Mouse (Mus musculus): ENCODE measurements at regions not wholly inside any gene's neighbourhood (a gene's known extent, or its start where the extent isn't known, plus 50 kb on each side); places are given as distances from the start of the nearest gene placed in this dataset.

- no peak for DNase-seq (ENCODE audit: low read depth, low spot score)
Observed at GRCm38 (mm10) chr9:122437464-122437863, 86.1 kb downstream of the Abhd5 start.

- no peak for DNase-seq (ENCODE audit: low read depth, low spot score)
Observed at GRCm38 (mm10) chr9:122446387-122447105, 95.1 kb downstream of the Abhd5 start.

DNA sequence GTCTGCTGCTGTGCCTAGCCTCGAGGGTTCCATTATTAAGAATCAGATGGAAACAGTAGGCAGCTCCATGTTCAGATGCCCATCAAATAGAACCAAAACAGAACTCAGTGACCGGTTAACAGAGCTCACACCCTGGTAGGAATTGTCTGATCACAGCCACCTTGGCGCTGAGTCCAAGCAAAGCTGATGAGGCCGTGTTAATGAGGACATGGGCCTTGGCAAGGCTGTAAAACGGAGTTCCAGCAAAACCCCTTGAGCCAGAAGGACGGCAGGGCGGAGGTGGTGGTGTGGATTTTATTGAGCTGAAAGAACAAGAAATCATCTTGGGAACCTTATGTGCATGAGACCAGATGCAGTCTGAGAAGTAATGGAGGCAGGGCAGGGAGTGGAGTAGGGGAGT is 96.2 kb downstream of the Abhd5 start:
- no peak for DNase-seq (ENCODE audit: low read depth, low spot score)

- DNase-seq (ENCODE audit: low read depth, low spot score): no peak
Observed at GRCm38 (mm10) chr9:122448342-122448741, 96.9 kb downstream of the Abhd5 start.

- no peak for DNase-seq (ENCODE audit: low read depth, low spot score)
Observed at GRCm38 (mm10) chr9:122450524-122450923, 99.1 kb downstream of the Abhd5 start.

DNA sequence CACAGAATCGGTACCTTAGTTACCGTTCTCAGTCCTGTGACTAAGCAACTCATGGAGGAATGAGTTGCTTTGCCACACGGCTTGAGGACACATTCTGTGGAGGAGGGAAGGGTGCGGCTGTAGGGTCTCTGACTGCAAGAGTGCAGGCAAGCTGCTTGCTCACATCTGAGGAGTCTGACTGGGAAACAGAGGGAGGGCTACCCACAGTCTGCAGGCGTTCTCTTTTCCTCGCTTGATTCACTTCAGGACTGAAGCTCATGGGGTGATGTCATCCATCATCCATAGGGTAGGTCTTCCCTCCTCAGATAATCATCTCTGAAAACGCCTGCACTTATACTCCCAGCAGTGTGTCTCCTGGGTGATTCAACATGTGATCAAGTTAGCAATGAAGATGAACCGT is 103.9 kb downstream of the Abhd5 start:
- DNase-seq (ENCODE audit: low read depth, low spot score): no peak

- DNase-seq (ENCODE audit: low read depth, low spot score): no peak
Observed at GRCm38 (mm10) chr9:122455779-122456178, 104.4 kb downstream of the Abhd5 start.

DNA sequence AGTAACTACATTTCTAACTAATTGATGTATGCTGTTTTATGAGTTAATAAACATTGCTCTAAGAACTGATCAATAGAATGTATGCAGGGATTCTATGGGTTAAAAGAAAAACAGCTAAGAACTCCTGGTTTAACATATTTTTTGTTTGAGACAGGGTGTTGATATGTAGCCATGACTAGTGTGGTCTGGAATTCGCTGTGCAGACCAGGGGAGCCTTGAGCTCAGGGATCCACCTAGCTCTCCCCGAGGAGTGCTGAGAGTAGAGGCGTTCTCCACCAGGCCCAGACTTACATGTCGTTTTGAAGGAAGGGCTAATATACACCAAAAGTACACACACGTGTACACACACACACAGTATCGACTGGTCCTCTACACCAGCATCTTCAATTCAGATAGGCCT is 108.1 kb downstream of the Abhd5 start:
- DNase-seq (ENCODE audit: low read depth, low spot score): no peak

- peak; percentile 48 for DNase-seq (ENCODE audit: low read depth, low spot score)
Observed at GRCm38 (mm10) chr9:122471539-122471938, 120.1 kb downstream of the Abhd5 start.

DNA sequence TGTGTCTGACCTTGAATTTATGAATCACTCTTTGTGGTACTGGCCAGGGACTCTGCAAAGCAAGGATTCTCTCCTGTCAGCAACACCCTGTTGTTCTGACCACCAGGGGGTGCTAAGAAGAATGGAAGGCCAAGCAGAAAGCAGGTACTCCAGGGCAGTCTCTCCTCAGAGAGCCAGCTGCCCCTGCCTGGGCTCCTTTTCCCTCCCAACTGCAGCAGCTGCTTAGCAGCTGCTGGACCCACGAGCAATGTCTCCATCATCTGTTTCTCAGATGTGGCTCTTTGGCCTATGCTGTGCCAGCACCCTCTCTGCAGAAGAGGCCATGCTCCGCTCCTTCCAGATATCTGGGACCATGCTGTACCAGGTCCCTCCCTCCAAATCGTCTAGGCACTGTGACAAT is 124.9 kb downstream of the Abhd5 start:
- peak; percentile 56 for DNase-seq (ENCODE audit: low read depth, low spot score)

DNA sequence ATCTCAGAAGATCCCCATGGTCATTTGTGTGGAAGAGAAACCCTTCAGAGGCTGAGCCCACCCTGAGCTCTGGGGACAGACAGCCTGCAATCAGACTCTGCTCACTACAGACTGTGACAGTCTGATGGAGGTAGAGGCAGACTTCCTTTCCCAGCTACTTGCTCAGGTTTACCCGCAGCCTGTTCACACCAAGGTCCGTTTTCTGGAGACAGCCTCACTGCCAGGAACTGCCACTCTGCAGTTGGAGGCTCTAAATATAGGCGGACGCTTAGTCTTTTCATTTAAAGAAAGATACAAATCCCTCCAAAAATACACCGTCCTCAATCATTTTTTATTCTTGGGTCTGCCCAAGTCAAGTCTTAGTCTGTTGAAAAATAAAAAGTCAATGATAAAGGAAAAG is 135.6 kb downstream of the Abhd5 start:
- no peak for DNase-seq (ENCODE audit: low read depth, low spot score)

DNA sequence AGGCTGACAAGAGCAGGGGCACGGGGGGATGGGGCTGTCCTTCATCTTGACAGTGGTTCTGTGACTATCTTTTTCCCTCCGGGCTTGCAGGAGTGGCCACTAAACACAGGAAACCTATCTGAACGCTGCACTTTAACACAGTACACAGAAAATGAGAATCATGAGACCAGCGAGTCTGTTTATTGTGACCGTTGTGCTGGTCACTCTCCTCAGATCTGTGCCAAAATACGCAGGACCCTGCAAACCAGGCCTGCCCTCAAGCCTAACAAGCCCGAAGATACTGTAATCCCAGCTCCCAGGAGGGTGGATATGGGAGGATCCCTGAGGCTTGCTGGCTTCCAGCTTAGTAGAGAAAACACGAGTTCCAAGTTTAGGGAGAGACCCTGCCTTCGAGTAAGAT is 143.3 kb downstream of the Abhd5 start:
- no peak for DNase-seq (ENCODE audit: low read depth, low spot score)

GRCm38 (mm10) chr9:122496482-122496985 is 145.1 kb downstream of the Abhd5 start:
- no peak for DNase-seq (ENCODE audit: low read depth, low spot score)

GRCm38 (mm10) chr9:122501864-122502341 is 150.5 kb downstream of the Abhd5 start:
- DNase-seq (ENCODE audit: low read depth, low spot score): no peak

DNA sequence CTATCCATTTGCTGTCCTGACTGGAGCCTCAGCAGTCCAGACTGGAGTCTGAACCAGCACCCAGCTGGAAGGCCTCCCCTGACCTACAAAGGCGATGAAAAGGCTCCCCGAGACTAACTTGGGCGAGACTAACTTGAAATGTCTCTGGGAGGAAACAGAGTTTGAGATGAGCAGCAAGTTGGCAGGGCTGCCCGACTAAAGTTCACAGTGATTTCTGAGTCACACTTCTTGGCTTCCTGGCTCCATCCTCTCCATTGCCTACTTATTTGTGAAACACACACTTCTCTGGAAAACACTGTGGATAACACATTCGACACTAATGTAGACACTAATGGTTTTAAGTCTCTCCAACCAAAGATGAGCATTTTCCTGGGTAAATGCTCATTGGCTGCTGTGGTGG is 170.2 kb downstream of the Abhd5 start:
- DNase-seq (ENCODE audit: low read depth, low spot score): no peak

DNA sequence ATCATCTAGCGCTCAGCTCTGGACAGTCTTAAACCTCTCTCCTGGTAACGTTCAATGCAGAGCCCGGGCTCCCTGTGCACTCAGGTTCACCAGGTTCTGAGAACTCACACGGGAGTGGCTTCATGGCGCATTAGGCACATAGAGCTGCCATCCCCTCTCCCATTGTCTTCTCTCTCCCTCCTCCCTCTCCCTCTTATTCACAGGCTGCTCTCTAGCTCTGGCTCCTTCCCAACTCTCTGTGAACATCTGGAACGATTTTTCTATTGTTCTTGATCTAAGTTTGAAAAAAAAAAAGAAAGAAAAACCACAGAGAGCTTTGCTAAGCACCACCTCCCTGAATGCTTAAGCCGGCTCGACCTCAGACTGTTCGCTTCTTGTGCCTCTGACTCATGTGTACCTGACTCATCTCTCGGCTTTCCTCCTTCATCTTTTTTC is 174.2 kb downstream of the Abhd5 start:
- peak; percentile 11 for DNase-seq (ENCODE audit: low read depth, low spot score)

DNA sequence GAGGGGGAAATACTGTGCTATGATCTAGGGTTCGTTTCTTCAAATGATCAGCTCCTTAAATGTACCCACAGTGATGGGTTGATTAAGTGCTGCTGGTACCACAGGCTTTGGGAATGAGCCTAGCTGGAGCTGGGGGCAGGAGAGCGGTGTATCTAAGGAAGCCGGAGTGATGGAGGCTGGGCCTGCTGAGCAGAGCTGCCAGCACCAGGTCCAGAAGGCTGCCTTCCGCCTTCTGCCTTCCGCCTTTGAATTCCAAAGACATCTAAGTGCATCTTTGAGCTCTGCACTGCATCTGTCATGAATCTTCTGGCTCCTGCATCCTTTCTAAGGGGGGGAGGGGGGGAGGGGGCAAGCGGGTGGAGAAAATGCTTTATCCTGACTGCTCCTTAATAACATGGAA is 176.9 kb downstream of the Abhd5 start:
- DNase-seq (ENCODE audit: low read depth, low spot score): no peak

- DNase-seq (ENCODE audit: low read depth, low spot score): no peak
Observed at GRCm38 (mm10) chr9:122529721-122530120, 178.3 kb downstream of the Abhd5 start.

DNA sequence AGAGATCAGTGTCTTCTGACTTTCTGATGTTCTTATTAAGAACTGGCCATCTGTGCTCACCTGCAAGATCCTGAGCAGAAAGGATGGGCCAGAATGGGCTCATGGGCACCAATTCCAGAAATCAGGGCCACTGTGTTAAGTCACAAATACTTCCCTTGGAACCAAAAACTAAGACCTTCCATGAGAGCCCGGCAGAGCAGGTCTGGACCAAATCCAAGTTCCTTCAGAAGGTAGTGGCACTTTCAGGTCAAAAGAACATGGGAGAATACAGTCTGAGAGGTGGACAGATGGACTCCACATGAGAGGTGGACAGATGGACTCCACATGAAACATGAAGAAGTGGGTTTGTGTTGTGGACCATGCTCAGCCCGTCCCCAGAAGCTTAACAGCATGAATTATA is 180.4 kb downstream of the Abhd5 start:
- DNase-seq (ENCODE audit: low read depth, low spot score): no peak

DNA sequence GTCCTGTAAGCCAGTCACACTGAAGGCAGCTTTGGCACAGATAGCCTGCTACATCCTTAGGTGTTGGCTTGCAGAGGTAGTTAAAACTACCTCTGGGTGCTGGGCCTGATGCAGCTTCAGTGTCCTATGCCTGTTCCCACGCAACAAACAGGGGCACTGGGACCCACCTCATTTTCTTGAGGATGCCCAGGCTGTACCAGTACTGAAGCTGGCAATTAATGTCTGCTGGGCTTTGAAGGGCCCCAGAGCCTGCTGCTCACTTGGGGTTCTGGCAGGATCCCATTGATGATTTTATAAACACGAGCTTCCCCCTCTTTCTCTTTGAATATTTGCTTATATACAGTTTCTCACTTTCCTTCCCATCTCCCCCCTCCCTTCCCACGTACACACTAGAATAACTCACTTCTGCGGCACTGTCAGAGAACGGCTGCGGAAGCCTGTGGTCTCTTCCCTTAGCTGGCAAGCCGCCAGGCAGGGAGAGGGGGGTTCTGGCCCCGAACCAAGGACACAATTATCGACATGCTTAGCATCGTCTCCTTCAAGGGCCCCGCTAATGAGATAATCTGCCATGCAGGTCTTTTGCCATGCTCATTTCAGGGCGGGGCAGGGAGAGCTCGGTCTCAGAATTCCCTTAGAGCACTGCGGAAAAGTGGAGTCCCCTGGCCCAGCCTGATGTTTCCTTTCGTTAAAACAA is 182.9 kb downstream of the Abhd5 start:
- DNase-seq (ENCODE audit: low read depth, low spot score): no peak

GRCm38 (mm10) chr9:122534965-122535364 is 183.6 kb downstream of the Abhd5 start:
- no peak for DNase-seq (ENCODE audit: low read depth, low spot score)

- no peak for DNase-seq (ENCODE audit: low read depth, low spot score)
Observed at GRCm38 (mm10) chr9:122540091-122540490, 188.7 kb downstream of the Abhd5 start.

DNA sequence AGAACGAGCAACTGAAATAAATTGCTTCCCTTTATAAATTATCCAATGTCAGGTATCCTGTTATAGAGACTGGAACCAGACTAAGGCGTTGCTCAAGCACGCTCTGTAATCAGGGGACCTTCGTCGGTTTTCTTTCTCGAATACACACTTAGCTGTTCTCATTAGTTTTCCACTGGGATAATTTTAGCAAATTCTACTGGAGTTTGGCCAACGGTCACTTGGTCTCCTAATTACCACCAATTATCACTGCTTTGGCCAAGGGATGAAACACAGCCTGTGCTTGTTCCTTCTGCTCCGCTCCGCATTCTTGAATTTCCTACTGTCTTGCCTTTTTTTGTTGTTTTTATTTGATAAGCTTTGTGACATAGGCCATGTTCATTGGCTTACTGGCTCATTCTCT is 191.1 kb upstream of the Topaz1 start:
- no peak for DNase-seq (ENCODE audit: low read depth, low spot score)
